Mouse (Mus musculus): ENCODE measurements around the gene Akap12.

The Akap12 gene

GRCm38 (mm10) chr10:4389461-4390112, 123.4 kb downstream of the Akap12 start:
- DNase-seq (ENCODE audit: low read depth, low spot score) = no peak
- Histone ChIP-seq H3K27me3 (ENCODE audit: control insufficient read depth, insufficient read depth, low read length, poor library complexity, severe bottlenecking) (no peaks in the 10 kb centered on the region), H3K36me3 (ENCODE audit: control insufficient read depth, insufficient read depth, low read length, poor library complexity, severe bottlenecking) (0 out of 2 replicates have a peak, but pooled peaks cover 4% of the 10 kb centered on the region)

- Histone ChIP-seq H3K36me3 (ENCODE audit: control insufficient read depth, insufficient read depth, low read length, poor library complexity, severe bottlenecking) (0 out of 2 replicates have a peak, but pooled peaks cover 4% of the 10 kb centered on the region), H3K27me3 (ENCODE audit: control insufficient read depth, insufficient read depth, low read length, poor library complexity, severe bottlenecking) (no peaks in the 10 kb centered on the region)
- no peak for DNase-seq (ENCODE audit: low read depth, low spot score)
Measured at GRCm38 (mm10) chr10:4390550-4390949, 124.4 kb downstream of the Akap12 start.

GRCm38 (mm10) chr10:4391076-4391475, 124.9 kb downstream of the Akap12 start:
- DNase-seq (ENCODE audit: low read depth, low spot score) = no peak
- H3K27me3 ChIP-seq (ENCODE audit: control insufficient read depth, insufficient read depth, low read length, poor library complexity, severe bottlenecking) = no peaks in the 10 kb centered on the region
- H3K36me3 ChIP-seq (ENCODE audit: control insufficient read depth, insufficient read depth, low read length, poor library complexity, severe bottlenecking) = 0 out of 2 replicates have a peak, but pooled peaks cover 4% of the 10 kb centered on the region

GRCm38 (mm10) chr10:4391851-4392250, 125.7 kb downstream of the Akap12 start:
- peak; percentile 62 for DNase-seq (ENCODE audit: low read depth, low spot score)
- Histone ChIP-seq H3K27me3 (ENCODE audit: control insufficient read depth, insufficient read depth, low read length, poor library complexity, severe bottlenecking) (no peaks in the 10 kb centered on the region), H3K36me3 (ENCODE audit: control insufficient read depth, insufficient read depth, low read length, poor library complexity, severe bottlenecking) (0 out of 2 replicates have a peak, but pooled peaks cover 4% of the 10 kb centered on the region)

- no peak for DNase-seq (ENCODE audit: low read depth, low spot score)
- 0 out of 2 replicates have a peak, but pooled peaks cover 4% of the 10 kb centered on the region for H3K36me3 ChIP-seq (ENCODE audit: control insufficient read depth, insufficient read depth, low read length, poor library complexity, severe bottlenecking)
Measured at GRCm38 (mm10) chr10:4395321-4395720, 129.1 kb downstream of the Akap12 start.

GRCm38 (mm10) chr10:4398058-4398457, 131.9 kb downstream of the Akap12 start:
- no peaks in the 10 kb centered on the region for H3K27me3 ChIP-seq (ENCODE audit: control insufficient read depth, insufficient read depth, low read length, poor library complexity, severe bottlenecking)
- no peak for DNase-seq (ENCODE audit: low read depth, low spot score)
- H3K36me3 ChIP-seq (ENCODE audit: control insufficient read depth, insufficient read depth, low read length, poor library complexity, severe bottlenecking) = 0 out of 2 replicates have a peak, but pooled peaks cover 2% of the 10 kb centered on the region

More at GRCm38 (mm10) chr10:4395321-4395720, 129.1 kb downstream of the Akap12 start:
- H3K27me3 ChIP-seq (ENCODE audit: control insufficient read depth, insufficient read depth, low read length, poor library complexity, severe bottlenecking) = no peaks in the 10 kb centered on the region

- Histone ChIP-seq H3K36me3 (ENCODE audit: control insufficient read depth, insufficient read depth, low read length, poor library complexity, severe bottlenecking) (peaks cover 10% of the 10 kb centered on the region), H3K27me3 (ENCODE audit: control insufficient read depth, insufficient read depth, low read length, poor library complexity, severe bottlenecking) (no peaks in the 10 kb centered on the region)
- DNase-seq (ENCODE audit: low read depth, low spot score) = peak; percentile 77
Measured at GRCm38 (mm10) chr10:4404895-4405491, 138.8 kb downstream of the Akap12 start.

- peaks cover 10% of the 10 kb centered on the region for H3K36me3 ChIP-seq (ENCODE audit: control insufficient read depth, insufficient read depth, low read length, poor library complexity, severe bottlenecking)
- H3K27me3 ChIP-seq (ENCODE audit: control insufficient read depth, insufficient read depth, low read length, poor library complexity, severe bottlenecking) = no peaks in the 10 kb centered on the region
- DNase-seq (ENCODE audit: low read depth, low spot score) = no peak
Measured at GRCm38 (mm10) chr10:4405511-4405910, 139.3 kb downstream of the Akap12 start.

GRCm38 (mm10) chr10:4407191-4407590, 141.0 kb downstream of the Akap12 start:
- Histone ChIP-seq H3K27me3 (ENCODE audit: control insufficient read depth, insufficient read depth, low read length, poor library complexity, severe bottlenecking) (no peaks in the 10 kb centered on the region), H3K36me3 (ENCODE audit: control insufficient read depth, insufficient read depth, low read length, poor library complexity, severe bottlenecking) (peaks cover 11% of the 10 kb centered on the region)
- no peak for DNase-seq (ENCODE audit: low read depth, low spot score)
